Mouse (Mus musculus): ENCODE data around the gene 4931417E11Rik.

Gene 4931417E11Rik

DNA sequence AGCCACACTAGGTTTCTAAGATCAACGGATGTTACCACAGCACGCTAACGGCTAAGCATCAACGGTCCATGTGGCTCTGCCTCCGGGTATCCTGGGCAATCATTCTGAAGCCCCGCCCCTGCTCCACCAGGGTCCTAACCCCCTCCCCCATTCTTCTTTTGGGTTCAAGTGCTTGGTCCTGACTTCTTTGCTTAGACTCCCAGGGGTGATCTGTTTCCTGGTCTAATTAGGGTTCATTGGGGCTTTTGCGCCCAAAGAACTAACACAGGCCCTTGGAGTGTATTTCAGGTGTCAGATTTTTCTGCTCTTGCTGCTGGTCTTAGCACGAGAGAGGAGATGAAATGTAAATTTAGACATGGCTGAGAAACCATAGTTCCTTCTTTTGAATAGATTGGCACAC lies at the start of gene 4931417E11Rik:
4931417E11Rik (minus strand) TSS at position 101 of the 400 bp plus-strand sequence.
- no peak for DNase-seq (ENCODE audit: low spot score)

DNA sequence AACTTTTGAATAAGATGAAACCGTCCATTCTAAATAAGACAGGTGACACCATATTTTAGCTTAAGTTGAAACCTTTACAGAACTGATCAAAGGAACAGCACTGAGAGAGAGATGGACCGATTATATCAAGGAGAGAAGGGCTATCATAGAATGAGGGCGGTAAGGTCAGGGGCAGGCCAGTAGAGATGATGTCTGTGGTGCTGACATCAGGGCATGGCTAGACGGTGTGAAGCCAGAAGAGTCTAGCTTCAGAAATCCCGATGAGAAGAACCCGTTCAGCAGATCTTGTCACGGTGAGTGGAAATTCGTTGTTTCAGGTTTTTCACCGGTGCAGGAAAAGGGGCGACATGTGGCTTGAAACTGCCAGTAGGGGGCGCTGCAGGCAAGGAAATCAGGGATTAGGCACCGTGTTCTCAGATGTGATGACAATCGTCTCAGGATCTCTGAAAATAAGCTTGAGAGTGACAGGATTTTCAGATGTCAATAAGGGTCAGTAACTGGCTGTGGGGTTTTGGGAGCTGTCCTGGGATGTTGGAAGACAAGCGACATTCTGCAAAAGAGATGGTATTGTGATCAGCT lies 48.4 kb upstream of the 4931417E11Rik start:
- DNase-seq (ENCODE audit: low spot score): no peak

DNA sequence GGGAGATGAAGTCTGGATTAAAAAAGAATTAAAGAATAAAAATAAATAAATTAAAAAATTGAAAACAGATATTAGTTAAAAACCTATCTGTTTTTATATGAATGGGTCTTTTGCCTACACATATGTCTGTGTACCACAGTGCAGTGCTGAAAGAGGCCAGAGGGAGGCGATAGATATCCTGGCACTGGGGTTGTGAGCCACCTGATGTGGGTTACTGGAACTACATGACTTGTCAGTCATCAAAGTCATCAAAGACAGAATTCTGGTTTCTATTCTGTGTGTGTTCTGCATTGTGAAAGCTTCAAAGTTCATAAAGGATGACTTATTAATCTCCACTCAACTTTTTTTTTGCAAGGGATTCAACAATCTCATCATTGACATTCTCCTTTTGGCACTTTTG lies 43.4 kb upstream of the 4931417E11Rik start:
- DNase-seq (ENCODE audit: low spot score): no peak

DNA sequence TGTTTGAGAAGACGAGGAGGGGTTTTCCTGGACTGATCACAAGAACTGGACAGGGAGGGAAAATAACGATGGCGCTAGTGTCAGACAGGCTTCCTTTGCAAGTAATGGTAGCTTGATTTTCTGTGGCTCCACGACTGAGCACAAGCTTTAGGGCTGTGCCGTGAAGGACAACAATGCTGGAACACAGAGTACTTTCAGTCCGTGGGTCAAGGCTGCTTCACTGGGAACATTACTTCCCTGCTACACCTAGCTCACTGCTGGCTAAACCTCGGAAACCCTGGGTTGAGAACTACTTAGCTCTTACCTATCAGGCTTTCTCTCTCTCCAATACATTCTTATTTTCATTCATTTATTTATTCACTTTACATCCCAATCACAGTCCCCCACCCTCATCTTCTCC lies 30.2 kb upstream of the 4931417E11Rik start:
- DNase-seq (ENCODE audit: low spot score): no peak

DNA sequence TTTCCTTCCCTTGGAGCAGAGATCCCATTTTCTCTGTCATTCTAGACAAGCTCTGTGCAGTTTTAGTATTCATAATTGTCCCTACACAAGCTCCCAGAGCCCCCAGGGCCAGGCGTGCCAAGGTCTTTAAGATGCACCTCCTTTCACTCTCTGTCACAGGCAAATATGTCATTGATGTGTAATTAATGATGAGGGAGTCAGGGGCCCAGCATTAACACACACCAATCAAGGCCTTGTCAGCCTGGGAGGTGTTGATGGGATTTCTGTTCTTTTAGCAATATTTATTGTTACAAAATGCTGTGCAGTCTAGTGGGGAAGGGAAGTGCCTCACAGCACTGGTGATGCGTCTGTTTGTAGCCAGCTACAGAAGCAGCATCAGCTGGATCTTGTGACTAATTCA lies 27.9 kb upstream of the 4931417E11Rik start:
- DNase-seq (ENCODE audit: low spot score): no peak

DNA sequence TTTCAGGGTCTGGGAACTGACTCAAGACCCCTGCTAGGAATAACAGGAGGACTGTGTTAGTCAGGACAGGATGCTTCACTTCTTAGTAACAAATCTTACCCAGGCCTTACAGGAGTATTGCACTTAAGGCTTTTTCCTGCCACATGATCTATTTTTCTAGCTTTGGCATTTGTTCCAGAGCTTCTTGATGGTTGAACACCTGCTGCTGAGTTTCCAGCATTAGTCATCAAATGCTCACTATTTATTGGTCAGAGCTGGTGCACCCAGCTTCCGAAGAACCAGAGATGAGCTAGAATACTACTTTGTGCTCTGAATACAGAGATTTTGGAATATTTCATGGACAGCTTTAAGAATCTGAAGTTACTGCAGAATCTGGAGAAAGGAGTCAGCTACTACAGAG lies 21.1 kb upstream of the 4931417E11Rik start:
- no peak for DNase-seq (ENCODE audit: low spot score)

DNA sequence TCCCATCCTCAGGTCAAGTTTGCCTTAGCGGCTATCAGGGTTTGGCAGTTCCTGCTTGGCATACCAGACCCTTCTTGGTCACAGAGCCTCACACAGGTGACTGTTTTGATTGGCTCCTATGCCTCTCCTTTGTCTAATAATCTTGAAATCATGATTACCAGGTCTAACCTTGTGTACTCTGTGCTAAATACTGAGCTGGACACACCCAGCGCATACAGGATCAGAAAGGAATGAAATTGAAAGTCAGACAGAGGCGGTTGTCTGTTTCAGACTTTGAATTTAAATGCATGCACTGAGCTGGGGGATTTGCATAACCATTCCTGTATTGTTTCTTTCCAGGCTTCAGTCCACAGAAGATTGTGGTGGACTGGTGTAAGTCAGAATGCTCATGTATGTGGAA lies 16.1 kb upstream of the 4931417E11Rik start:
- no peak for DNase-seq (ENCODE audit: low spot score)

DNA sequence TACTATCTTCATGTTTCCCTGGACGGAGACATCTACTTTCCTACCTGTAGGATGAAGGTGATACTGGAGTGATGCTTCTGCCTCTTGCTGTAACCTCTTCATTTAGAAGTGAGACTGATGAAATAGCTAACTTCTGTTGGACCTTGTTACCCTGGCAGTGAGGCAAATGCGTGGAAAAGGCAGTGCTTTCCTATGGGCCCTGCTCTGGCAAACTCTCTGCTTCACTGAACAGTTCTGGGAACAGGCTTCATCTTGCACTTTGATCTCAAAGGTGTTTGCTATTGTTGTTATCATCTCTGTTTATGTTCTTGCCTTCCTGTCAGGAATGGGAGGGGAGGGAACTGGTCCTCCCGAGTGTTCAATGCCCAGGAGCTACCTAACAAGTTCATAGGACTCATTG lies 3.4 kb downstream of the 4931417E11Rik start:
- DNase-seq (ENCODE audit: low spot score): no peak

DNA sequence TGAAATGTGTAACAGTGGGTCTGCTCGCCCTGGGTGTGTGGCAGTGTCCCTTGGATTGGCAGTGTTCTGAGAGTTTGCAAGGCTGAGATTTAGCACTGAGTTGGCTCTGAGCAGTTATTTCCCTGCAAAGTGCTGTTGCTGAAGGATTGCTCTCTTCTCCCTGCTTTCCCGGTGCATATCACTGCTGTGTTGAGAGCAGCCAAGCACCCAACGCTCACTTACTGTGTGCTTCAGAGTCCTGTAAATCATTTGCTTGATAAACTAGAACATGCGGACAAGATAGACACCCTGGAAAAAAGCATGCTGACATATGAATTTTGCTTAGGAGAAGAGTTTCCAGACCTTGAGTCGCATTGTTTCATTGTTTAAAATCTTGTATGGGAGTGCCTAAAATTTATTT lies 6.9 kb downstream of the 4931417E11Rik start:
- no peak for DNase-seq (ENCODE audit: low spot score)

DNA sequence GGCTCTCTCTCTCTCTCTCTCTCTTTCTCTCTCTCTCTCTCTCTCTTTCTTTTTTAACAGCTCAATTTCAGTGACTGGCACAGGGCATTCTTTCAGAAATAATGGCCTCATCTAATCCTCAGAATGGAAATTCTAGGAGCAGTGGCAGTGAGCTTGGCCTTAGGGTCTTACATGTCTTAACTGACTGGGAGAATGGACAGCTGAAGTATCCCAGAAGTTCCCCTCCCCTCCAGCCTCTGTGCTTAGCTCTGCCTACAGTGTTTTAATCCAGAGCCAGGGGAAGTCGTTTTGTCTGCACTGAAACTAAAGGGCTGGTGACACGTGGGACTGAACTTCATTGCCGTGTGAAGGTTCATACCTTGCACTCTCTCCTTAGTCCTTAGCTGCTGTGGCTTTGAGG lies 35.6 kb downstream of the 4931417E11Rik start:
- DNase-seq (ENCODE audit: low spot score): no peak

DNA sequence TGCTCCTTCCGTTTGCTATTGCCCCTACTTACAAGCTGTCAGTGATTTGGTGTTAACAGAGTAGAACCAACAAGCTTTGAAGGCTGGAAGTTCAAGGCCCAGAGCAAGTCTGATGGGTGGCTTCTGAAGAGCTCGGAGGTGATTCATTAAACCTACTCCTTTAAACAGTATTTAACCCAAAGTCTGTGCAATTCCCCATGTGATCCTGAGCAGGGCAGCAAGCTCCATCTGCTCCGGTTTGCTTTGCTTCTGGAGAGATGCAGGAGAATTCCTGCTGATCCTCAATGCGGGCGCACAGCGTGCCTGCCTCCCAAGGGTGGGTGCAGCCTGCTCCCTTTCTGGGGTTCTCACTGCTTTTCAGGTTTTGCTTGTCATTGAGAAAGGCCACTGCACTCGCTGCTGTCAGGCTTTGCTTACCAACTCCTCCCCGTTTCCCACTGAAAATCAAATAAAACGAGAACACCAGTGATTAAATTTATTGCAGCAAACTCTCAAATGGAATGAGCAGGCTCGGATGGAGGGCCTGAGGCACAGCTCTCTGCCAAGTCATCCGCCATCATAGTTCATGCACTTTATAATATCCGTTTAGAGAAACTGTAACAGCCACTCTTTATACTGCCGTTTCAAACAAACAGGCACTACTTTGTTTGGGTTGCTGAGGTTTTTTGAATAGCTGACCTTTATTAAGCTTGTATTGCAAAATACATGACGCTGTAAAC lies 40.7 kb downstream of the 4931417E11Rik start:
- DNase-seq (ENCODE audit: low spot score): no peak

DNA sequence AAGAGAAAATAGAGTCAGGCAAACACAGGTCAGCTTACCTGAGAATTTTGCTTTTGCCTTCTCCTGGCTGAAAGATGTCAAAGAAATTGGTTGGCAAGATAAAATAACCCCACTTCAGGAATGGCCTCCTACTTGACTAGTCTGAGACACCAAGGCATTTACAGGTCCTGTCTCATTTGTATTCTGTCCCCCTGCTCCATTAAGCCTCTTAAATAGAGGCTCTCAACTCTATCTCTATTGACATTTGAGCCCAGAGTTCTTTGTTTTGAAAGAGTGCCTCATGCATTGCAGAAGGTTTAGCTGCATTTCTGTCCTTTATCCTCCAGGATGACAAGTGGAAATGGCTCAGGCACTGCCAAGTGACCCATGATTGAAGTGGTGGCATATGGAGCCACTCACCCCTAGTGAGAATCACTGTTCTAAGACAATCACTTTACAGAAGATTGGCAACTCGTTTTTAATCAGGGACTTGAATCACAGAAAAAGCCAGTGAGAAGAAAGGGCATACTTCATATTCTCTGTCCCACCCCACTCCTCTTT lies 42.1 kb downstream of the 4931417E11Rik start:
- DNase-seq (ENCODE audit: low spot score): no peak

Measured in spleen, adult 12 weeks (tissue).